Mouse (Mus musculus): ENCODE measurements at regions not wholly inside any gene's neighbourhood (a gene's known extent, or its start where the extent isn't known, plus 50 kb on each side); places are given as distances from the start of the nearest gene placed in this dataset.

GRCm38 (mm10) chr1:177621854-177622590 lies 107.6 kb upstream of the 1700016C15Rik start:
- no peak for DNase-seq

- DNase-seq: peak; percentile 80 to 87
Observed at GRCm38 (mm10) chr1:177623304-177623726, 106.3 kb upstream of the 1700016C15Rik start.

- DNase-seq: no peak
Observed at GRCm38 (mm10) chr1:177623735-177624134, 105.9 kb upstream of the 1700016C15Rik start.

GRCm38 (mm10) chr1:177627814-177628213 lies 101.8 kb upstream of the 1700016C15Rik start:
- no peak for DNase-seq

- no peak for DNase-seq
Observed at GRCm38 (mm10) chr1:177633966-177634602, 95.5 kb upstream of the 1700016C15Rik start.

GRCm38 (mm10) chr1:177637061-177637460 lies 92.6 kb upstream of the 1700016C15Rik start:
- DNase-seq: no peak

GRCm38 (mm10) chr1:177638381-177638780 lies 91.2 kb upstream of the 1700016C15Rik start:
- peak; percentile 38 to 56 for DNase-seq

GRCm38 (mm10) chr1:177639931-177640846 lies 89.4 kb upstream of the 1700016C15Rik start:
- DNase-seq: no peak

GRCm38 (mm10) chr1:177642712-177643467 lies 86.7 kb upstream of the 1700016C15Rik start:
- DNase-seq: peak; percentile 85 to 91

GRCm38 (mm10) chr1:177643662-177644061 lies 86.0 kb upstream of the 1700016C15Rik start:
- no peak for DNase-seq

- DNase-seq: no peak
Observed at GRCm38 (mm10) chr1:177644214-177644613, 85.4 kb upstream of the 1700016C15Rik start.

GRCm38 (mm10) chr1:177645327-177645726 lies 84.3 kb upstream of the 1700016C15Rik start:
- DNase-seq: no peak

- DNase-seq: no peak
Observed at GRCm38 (mm10) chr1:177645897-177646535, 83.6 kb upstream of the 1700016C15Rik start.

GRCm38 (mm10) chr1:177647876-177648275 lies 81.7 kb upstream of the 1700016C15Rik start:
- no peak for DNase-seq

- DNase-seq: no peak
Observed at GRCm38 (mm10) chr1:177648974-177649373, 80.6 kb upstream of the 1700016C15Rik start.

GRCm38 (mm10) chr1:177651219-177651618 lies 78.4 kb upstream of the 1700016C15Rik start:
- no peak for DNase-seq

- peak; percentile 79 for DNase-seq
Observed at GRCm38 (mm10) chr1:177663163-177663562, 66.5 kb upstream of the 1700016C15Rik start.

- no peak for DNase-seq
Observed at GRCm38 (mm10) chr1:177667041-177667791, 62.4 kb upstream of the 1700016C15Rik start.

GRCm38 (mm10) chr1:177670576-177670975 lies 59.0 kb upstream of the 1700016C15Rik start:
- no peak for DNase-seq

- no peak for DNase-seq
Observed at GRCm38 (mm10) chr1:177676657-177677056, 53.0 kb upstream of the 1700016C15Rik start.

- DNase-seq: no peak
Observed at GRCm38 (mm10) chr1:177678832-177679231, 50.8 kb upstream of the 1700016C15Rik start.
